Mouse (Mus musculus) G1E (cell line): ENCODE data around the gene Apol7a. TPM values are rescaled to one million over a fixed set of nuclear protein-coding genes. Genes with fewer than 3 reads are reported as not detected.

Source experiments
- ATAC-seq: 2 replicates; pipeline ENCODE4 v1.8.0; 2016; ENCODE audit warnings: mild to moderate bottlenecking; ENCODE audit not compliant: insufficient number of reproducible peaks, poor library complexity, low FRiP score, severe bottlenecking; ENCODE audit errors: extremely low read depth
- DNase-seq: peaks from one replicate; pipeline ENCODE4 v3.0.0; 2012; ENCODE audit warnings: low spot score
- H3K27me3 ChIP-seq: 2 replicates; pipeline ENCODE4 v1.6.1; 2012; ENCODE audit warnings: mild to moderate bottlenecking, low read length, inconsistent platforms; ENCODE audit not compliant: insufficient read depth
- H3K36me3 ChIP-seq: replicated peaks from 2 replicates; pipeline ENCODE3; 2012; ENCODE audit warnings: mild to moderate bottlenecking, inconsistent platforms
- H3K4me1 ChIP-seq: 2 replicates; pipeline ENCODE4 v1.6.1; 2012; ENCODE audit warnings: low read depth, low read length, inconsistent platforms, mixed read lengths; ENCODE audit not compliant: insufficient read depth
- H3K4me3 ChIP-seq: 2 replicates; pipeline ENCODE4 v1.5.1; 2012; ENCODE audit warnings: low read depth, mild to moderate bottlenecking, inconsistent platforms, low read length, moderate library complexity, mixed read lengths
- H3K9me3 ChIP-seq: replicated peaks from 2 replicates; pipeline ENCODE4 v1.6.1; 2012; ENCODE audit warnings: inconsistent platforms
- CTCF ChIP-seq: IDR thresholded peaks from 2 replicates; pipeline ENCODE4 v1.5.1; 2012; ENCODE audit warnings: low read depth, low read length, inconsistent platforms, mixed read lengths
- GATA1 ChIP-seq: IDR thresholded peaks from 2 replicates; pipeline ENCODE4 v1.6.1; 2012; ENCODE audit warnings: borderline replicate concordance, low read length, inconsistent platforms, mixed read lengths
- GATA2 ChIP-seq: IDR thresholded peaks from 2 replicates; pipeline ENCODE4 v1.6.1; 2012; ENCODE audit warnings: low read depth, low read length, inconsistent platforms, borderline replicate concordance
- POLR2AphosphoS5 ChIP-seq: IDR thresholded peaks from 2 replicates; pipeline ENCODE4 v1.6.1; 2012; ENCODE audit warnings: low read depth, low read length, inconsistent platforms; ENCODE audit not compliant: insufficient replicate concordance
- TAL1 ChIP-seq: conservative IDR thresholded peaks from 2 replicates; pipeline ENCODE4 v1.6.1; 2012; ENCODE audit warnings: low read depth, low read length, inconsistent platforms, mixed read lengths
- polyA plus RNA-seq: library from polyadenylated mRNA; stranded (reverse); fragments of >175 nt; gene quantifications from 2 replicates; pipeline ENCODE4 v1.2.3, GENCODE M21; 2012
- total RNA-seq, 2 experiments: library from RNA; stranded (forward) in 1 of 2; stranded (reverse) in 1 of 2; fragments of 200-1000 nt in 1 of 2; fragments of >200 nt in 1 of 2; fragmentation: Nextera tagmentation in 1 of 2; gene quantifications; 2 replicates each; pipeline ENCODE4 v1.2.3; 2014 to 2017

Apol7a gene
- total and polyA plus RNA-seq, 3 experiments, result 0.11 TPM; not detected in 2

GRCm38 (mm10) chr15:77354848-77355551, 43.9 kb downstream of the Apol7a start:
- Histone ChIP-seq H3K4me1 (peaks cover 17% of the 10 kb centered on the region), H3K4me3 (no peak overlapping the region), H3K27me3 (peaks cover 24% of the 10 kb centered on the region), H3K9me3 (no peaks in the 10 kb centered on the region), H3K36me3 (no peaks in the 10 kb centered on the region)
- TF ChIP-seq TAL1, result no peak
- no peak for TF ChIP-seq GATA1
- no peak for TF ChIP-seq GATA2
- TF ChIP-seq POLR2AphosphoS5, result no peak
- no peak for TF ChIP-seq CTCF
- DNase-seq (no peak), ATAC-seq (no peak)

GRCm38 (mm10) chr15:77354496-77354847, 44.4 kb downstream of the Apol7a start:
- DNase-seq (no peak), ATAC-seq (no peak)
- peaks cover 15% of the 10 kb centered on the region for H3K4me1 ChIP-seq
- TF ChIP-seq TAL1 (no peak), GATA1 (no peak), POLR2AphosphoS5 (no peak), GATA2 (no peak), CTCF (no peak)
- no peak overlapping the region for H3K4me3 ChIP-seq
- peaks cover 24% of the 10 kb centered on the region for H3K27me3 ChIP-seq
- no peaks in the 10 kb centered on the region for H3K9me3 ChIP-seq
- H3K36me3 ChIP-seq, result no peaks in the 10 kb centered on the region

- no peak for TF ChIP-seq GATA1
- TF ChIP-seq TAL1, result no peak
- no peak for TF ChIP-seq GATA2
- no peak for TF ChIP-seq POLR2AphosphoS5
- no peak for TF ChIP-seq CTCF
- no peak for ATAC-seq
Observed at GRCm38 (mm10) chr15:77353764-77354163, 45.1 kb downstream of the Apol7a start.

GRCm38 (mm10) chr15:77352863-77353262, 46.0 kb downstream of the Apol7a start:
- DNase-seq, result no peak
- TF ChIP-seq GATA1 (no peak), CTCF (no peak), POLR2AphosphoS5 (no peak), TAL1 (no peak), GATA2 (no peak)
- Histone ChIP-seq H3K27me3 (peaks cover 18% of the 10 kb centered on the region), H3K9me3 (no peaks in the 10 kb centered on the region), H3K4me3 (no peak overlapping the region), H3K4me1 (peaks cover 10% of the 10 kb centered on the region), H3K36me3 (no peaks in the 10 kb centered on the region)
- no peak for ATAC-seq

More at GRCm38 (mm10) chr15:77353764-77354163, 45.1 kb downstream of the Apol7a start:
- Histone ChIP-seq H3K27me3 (peaks cover 19% of the 10 kb centered on the region), H3K4me1 (peaks cover 13% of the 10 kb centered on the region), H3K4me3 (no peak overlapping the region), H3K36me3 (no peaks in the 10 kb centered on the region), H3K9me3 (no peaks in the 10 kb centered on the region)
- DNase-seq, result no peak

DNA sequence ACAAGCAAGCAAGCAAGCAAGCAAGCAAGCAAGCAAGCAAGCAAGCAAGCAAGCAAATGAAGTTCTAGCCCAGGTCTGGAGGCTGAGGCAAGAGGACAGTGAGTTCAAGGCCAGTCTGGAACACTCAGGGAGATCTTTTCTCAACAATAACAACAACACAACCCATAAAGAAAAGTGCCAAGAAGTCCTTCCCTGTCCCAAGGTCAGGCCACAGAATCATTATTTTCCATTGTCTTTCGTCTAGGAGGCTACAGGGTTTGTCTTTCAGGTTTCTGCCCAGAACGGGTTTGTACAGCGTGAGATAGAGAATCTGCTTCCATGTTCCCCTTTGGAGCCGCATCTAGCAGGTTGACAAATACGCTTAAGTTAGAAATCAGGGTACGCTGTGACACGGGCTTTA, 48.8 kb downstream of the Apol7a start:
- peaks cover 9% of the 10 kb centered on the region for H3K27me3 ChIP-seq
- no peaks in the 10 kb centered on the region for H3K36me3 ChIP-seq
- no peaks in the 10 kb centered on the region for H3K4me1 ChIP-seq
- no peak overlapping the region for H3K4me3 ChIP-seq
- ATAC-seq (no peak), DNase-seq (no peak)
- no peaks in the 10 kb centered on the region for H3K9me3 ChIP-seq
- TF ChIP-seq POLR2AphosphoS5, result no peak
- no peak for TF ChIP-seq TAL1
- no peak for TF ChIP-seq CTCF
- TF ChIP-seq GATA2, result no peak
- TF ChIP-seq GATA1, result no peak

DNA sequence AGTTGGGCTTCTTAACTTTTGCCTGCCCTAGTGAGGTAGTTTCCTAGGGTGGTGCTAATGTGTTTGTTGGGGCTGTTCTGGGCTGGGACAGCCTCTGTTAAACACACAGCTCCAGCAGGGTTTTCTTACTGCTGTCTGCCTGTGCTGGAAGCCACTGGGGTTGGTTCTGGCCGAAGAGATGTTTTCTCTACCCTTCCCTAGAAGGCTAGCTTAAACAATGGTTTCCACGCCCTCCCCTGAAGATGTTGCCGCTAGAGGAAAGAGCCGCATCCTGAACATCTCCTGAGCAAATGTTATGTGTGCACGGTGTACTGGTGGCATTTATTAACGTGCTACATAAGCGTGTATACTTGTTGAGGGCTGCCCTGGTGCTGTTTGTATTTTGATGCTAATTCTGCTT, 50.8 kb downstream of the Apol7a start:
- H3K27me3 ChIP-seq, result peaks cover 11% of the 10 kb centered on the region
- DNase-seq (no peak), ATAC-seq (no peak)
- no peak overlapping the region for H3K4me3 ChIP-seq
- no peaks in the 10 kb centered on the region for H3K4me1 ChIP-seq
- no peak for TF ChIP-seq GATA1
- TF ChIP-seq GATA2, result no peak
- no peak for TF ChIP-seq CTCF
- no peak for TF ChIP-seq TAL1
- no peak for TF ChIP-seq POLR2AphosphoS5
- H3K36me3 ChIP-seq, result no peaks in the 10 kb centered on the region
- H3K9me3 ChIP-seq, result no peaks in the 10 kb centered on the region
